Mouse (Mus musculus): ENCODE results near the gene Ebf3. TPM values are rescaled to one million over a fixed set of nuclear protein-coding genes. Genes with fewer than 3 reads are reported as not detected.

Ebf3 gene
- total RNA-seq, 2 experiments from 2014 or later: 0.08 TPM; not detected in 1

DNA sequence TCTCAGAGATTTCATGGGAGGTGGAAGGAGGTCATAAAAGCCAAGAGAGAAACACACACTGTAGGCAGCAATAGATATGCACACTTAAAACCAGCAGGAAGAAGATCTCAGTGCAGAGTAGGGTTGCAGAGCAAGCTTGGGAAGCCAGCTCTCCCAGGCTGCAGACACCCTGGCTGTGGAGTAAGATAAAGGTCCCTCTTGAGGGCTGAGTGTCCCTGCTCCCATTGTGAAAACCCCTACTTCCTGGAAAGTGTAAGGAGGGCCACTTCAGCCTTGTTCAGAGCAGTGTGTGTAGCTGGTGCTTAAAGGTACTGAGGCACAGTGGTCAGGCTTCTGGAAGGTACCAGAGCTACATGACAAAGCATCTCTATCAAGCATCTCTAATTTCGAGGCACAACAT is 100.8 kb downstream of the Ebf3 start:
- no peak for ATAC-seq (replicated peaks; ENCODE audit: low FRiP score, poor library complexity, severe bottlenecking)

DNA sequence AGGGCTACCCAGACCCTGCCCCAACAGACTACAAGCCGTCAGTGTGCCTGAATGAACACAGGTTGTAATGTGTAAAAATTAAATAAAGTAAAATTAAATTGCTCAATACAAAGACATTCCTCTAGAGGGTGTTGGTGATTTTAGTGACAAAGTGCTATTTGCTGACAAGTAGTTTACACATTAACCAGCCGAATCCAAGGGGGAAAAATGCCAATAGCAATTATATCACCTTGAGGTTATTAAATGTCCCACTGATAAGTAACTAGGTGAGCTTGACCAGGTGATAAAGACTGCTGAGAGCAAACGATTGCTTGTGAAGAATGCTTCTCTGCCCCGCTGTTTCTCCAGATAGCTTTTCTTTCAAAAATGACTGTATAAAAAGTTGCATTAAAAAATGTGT is 102.9 kb downstream of the Ebf3 start:
- no peak for ATAC-seq (replicated peaks; ENCODE audit: low FRiP score, poor library complexity, severe bottlenecking)

DNA sequence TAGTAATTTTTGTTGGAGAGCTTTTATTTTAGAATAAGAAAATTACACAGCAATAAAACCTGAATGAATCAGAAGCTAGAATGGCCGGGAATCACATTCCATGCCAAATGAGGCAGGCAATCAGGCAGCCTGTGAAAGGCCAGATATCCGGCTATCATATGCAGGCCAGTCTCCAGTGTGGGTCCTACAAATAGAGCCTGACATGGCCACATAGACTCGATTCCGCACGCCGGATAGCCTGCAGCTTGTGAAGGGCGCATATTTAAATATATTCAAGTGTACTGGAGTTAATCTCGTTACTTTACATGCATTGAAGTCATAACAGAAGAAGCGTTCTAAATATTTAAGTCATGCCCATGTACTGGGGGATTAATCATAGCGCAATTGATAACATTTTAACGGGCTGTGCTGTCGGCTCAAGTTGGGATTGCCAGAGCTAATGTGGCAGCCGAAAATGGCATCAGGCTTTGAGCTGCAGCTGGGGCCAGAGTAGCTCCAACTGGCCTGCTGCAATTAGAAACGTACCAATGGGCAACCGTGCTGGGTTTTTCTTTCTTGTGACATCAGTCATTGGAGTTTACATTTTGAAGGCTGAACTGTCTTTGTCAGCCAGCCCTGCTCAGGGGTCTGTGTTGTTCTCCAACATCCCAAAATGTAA is 104.4 kb downstream of the Ebf3 start:
- ATAC-seq (replicated peaks; ENCODE audit: low FRiP score, poor library complexity, severe bottlenecking): no peak

DNA sequence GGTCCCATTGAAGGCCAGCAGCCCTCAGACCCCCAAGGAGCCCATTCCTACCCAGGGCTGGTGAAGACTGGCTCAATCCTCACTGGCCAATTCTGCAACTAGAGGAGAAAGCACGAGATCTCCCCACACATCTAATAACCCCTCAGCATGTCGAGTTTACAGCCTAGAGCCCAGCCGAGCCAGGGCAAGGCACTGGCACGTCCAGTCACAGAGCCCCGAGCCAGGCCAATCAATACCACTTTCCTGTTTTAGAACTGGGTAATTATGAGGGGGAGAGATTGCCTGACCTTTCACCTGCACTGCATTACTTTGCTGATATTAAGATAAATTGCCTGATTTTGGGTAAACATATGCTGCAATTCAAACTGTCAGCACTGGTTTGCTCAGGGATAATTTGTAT is 105.7 kb downstream of the Ebf3 start:
- ATAC-seq (replicated peaks; ENCODE audit: low FRiP score, poor library complexity, severe bottlenecking): no peak

DNA sequence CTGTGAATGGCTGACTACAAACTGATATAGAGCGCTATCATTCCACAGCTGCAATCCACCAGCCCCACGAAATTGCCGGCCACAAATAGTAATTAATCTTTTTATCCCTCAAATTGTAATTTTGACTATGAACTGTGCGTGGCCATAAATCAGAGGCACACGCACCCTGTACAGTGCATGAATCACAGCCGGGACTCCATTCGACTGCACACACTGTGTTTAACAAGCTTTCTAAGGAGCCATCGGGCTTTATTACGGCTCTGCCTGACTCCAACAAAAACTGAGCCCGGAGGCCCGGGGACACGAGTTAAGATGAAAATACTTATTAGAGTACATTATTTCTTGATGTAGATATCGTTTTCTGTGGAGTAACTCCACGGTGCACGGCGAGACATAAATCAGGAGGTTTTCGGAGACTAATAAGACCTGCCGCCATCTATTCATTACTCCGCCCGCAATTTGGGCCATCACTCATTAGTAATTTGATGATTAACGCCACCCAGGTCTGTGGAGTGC is 107.4 kb downstream of the Ebf3 start:
- no peak for ATAC-seq (replicated peaks; ENCODE audit: low FRiP score, poor library complexity, severe bottlenecking)

DNA sequence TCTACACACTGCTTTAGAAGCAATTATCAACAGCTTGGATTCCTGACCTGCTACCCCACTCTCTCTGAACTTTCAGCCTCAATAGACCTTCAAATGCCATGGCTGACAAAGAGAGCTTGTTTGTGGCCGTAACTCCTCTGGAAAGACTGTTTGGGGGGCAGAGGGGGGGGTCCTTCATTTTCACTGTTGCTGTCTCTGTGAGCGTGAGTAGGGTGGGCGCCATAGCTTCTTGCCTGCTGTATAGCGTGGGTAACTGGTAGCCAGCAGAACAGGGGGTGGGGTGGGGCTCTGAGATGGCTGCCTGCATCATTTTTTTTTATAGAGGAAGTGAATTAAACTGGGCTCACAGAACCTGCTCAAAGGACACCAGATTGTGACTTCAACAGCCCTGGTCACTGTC is 114.7 kb downstream of the Ebf3 start:
- no peak for ATAC-seq (replicated peaks; ENCODE audit: low FRiP score, poor library complexity, severe bottlenecking)

DNA sequence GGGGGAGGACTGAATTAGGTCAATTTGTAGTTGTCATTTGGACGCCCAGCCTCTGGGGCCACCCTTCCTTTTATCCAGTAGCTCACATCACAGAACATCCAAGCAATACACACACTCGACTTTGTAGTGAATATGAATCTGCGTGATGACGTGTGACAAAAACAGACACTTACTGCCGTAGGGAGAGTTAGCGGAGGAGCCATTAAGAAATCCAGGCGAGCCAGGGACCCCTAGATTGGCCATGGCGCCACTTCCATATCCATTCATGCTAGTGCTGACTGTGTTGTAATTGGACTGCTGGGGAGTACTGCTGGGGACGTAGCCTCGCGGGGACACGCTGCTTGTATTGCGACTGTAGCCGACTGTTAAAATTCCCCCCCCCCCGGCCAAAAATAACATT is 115.3 kb downstream of the Ebf3 start:
- no peak for ATAC-seq (replicated peaks; ENCODE audit: low FRiP score, poor library complexity, severe bottlenecking)

DNA sequence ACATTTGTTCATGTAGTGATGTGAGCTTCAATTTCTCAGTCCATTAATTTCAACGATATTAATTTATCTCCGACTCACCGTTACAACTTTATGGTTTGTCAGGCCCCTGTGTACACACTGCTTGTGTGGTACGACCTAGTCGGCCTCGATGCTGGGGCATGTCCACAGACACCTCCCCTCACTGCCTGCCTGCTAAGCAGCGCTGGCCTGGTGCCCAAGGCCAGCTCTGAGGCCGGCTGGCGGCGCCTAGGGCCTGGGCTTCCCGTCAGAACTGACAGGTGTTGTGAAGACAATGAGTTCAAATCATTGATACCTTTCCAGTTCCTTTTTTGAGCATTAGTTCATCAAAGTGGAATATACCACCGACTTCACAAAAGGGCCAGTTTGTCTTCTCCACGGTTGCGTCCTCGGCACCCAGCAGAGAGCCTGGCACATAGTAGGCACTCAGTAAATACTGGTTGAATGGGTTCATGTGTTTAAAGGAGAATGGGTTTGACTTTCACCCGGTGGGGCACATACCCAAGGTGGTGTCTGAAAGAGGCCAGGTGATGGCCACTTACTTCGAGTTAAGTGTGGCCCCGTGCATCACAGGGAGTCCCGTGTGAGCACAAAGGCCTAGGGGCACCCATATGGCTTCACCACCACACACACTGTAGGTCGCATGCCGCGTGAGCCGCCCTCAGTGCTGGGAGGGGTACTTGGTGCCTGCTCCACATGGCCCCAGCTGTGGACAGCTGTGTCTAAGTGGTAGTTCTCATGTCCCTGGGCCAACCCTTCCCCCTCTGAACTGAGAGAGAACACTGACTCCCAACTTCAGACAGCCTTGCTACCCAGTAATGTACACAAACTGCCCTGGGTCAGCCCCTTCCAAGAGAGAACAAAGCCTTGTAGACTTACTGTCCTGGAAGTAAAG is 116.9 kb downstream of the Ebf3 start:
- no peak for ATAC-seq (replicated peaks; ENCODE audit: low FRiP score, poor library complexity, severe bottlenecking)

DNA sequence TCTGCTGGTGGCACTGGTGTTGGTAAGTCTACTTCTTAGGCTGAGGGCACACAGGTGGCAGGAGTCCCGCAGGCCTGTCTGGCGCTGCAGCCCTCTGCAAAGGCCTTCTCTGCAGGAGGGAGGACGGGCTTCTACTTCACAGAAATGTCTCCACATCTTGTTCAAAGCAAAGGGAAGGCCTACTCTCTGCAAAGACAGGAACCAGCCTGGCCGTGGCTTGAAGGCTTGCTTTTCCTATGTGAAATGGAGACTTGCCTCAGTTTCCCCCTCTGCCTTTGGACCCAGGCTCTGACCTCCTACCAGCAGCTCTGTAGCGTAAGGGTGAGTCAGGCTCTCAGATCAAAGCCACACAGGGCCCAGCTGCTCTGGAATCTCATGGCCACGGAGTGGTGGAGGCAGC is 117.7 kb downstream of the Ebf3 start:
- no peak for ATAC-seq (replicated peaks; ENCODE audit: low FRiP score, poor library complexity, severe bottlenecking)

DNA sequence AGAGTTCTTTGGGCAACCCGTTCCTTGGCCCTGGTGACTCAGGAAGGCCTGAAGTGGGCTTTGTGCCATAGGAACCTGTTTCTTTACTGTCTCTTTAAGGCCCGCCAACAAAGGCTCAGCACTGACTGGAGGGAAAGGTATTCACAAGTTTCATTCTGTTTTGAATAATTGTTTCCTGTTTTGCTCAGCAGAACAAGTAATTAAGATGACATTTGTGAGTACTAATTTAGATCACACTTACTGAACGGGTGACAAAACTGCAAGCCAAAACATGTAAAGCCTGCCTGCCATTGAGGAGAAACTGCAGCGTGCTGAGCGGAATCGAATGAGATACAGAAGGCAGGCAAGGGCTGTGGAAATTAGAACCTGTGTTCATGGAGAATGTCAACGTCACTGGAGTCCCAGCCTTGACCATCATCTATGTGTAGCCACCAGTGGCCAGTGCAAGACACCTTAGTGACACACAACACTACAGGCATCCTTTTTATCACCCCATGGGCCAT is 121.4 kb downstream of the Ebf3 start:
- ATAC-seq (replicated peaks; ENCODE audit: low FRiP score, poor library complexity, severe bottlenecking): no peak

DNA sequence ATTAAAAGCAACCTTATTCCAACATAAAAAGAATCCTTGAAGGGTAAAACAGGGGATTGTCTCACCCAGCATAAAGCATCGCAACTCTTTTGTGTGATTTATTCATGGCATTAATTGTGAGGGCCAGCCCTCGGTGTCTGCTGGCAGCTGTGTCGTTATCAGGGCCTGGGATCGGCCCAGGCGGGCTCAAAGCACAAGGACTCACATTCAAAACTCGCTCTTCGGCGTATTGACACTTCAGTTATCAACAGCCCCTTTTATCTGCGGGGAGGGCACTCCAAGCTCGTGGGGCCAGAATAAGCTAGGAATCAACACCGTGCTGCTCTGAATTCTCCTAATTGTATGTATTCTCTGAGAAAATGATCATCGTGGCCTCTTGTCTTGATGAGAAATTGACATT is 122.4 kb downstream of the Ebf3 start:
- no peak for ATAC-seq (replicated peaks; ENCODE audit: low FRiP score, poor library complexity, severe bottlenecking)

DNA sequence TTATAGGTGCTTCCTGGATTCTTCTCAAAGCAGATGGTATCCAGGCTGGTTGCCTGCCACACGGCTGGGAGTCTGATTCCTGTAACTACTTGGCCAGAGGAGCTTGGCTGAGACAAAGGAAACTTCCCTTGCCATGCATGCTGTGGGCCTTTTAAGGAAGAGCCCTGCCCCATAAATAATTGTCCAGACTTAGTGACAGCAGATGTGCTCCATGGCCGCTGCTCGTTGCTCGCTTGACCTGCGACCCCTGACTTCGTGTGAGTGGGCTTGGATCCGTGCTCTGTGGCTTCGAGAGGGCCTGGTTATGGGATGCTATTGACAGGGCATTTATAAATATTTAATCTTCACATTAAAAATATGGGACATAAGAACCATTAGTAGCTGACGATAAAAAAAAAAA is 142.0 kb downstream of the Ebf3 start:
- ATAC-seq (replicated peaks; ENCODE audit: low FRiP score, poor library complexity, severe bottlenecking): no peak

DNA sequence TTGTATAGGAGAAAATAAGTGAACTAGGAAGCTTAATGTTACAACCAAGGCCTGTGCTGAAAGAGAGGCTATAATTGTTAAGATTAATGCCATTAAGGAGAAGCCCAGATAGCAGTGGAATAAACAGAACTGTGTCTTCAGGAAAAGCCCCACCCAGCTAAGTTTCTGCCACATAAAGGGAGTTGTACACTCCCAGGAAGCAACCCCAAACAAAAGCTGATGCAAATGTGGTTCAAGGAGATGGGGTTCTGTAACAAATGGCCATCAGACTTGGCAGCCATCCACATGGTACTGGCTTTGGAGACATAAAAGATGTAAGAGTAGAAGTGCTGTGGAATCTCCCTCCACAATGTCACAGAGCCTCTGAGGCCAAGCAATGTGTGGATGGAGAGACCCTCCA is 155.2 kb downstream of the Ebf3 start:
- no peak for ATAC-seq (replicated peaks; ENCODE audit: low FRiP score, poor library complexity, severe bottlenecking)

DNA sequence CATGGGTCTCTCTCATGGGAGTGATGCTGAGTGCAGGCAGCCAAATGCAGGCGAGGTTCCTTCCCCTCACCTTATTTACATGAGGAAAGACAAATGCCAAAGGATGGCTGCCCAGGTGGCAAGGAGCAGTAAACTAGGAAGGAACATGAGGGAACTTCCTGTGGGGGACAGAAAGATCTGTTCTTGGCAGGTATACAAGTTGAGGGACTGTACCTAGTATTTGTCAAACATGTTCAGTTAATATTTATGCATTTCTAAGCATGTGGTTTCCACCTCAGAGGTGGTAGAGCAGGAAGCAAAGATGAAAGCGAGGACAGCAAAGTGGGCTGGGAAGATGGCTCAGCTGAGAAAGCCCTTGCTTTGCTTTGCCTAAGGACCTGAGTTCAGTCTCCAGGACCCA is 159.6 kb downstream of the Ebf3 start:
- ATAC-seq (replicated peaks; ENCODE audit: low FRiP score, poor library complexity, severe bottlenecking): no peak

DNA sequence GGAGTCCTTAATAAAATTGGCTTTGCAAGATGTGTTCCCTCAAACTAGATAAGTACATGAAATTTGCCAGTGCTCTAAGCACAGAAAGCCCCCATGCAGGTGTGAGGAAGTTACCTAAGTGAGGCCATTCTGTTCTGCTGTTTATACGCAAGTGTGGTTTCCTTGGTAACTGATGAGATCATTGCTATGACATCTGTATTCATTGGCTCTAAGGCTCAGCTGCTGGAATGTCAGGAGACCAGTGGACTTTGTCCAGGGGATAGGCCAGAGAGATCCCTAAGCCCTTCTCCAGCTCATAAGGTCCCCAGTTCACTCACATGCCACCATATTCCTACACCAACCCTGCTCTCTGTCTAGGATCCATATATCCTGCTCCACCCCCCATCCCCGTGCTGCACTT is 162.4 kb downstream of the Ebf3 start:
- ATAC-seq (replicated peaks; ENCODE audit: low FRiP score, poor library complexity, severe bottlenecking): no peak

DNA sequence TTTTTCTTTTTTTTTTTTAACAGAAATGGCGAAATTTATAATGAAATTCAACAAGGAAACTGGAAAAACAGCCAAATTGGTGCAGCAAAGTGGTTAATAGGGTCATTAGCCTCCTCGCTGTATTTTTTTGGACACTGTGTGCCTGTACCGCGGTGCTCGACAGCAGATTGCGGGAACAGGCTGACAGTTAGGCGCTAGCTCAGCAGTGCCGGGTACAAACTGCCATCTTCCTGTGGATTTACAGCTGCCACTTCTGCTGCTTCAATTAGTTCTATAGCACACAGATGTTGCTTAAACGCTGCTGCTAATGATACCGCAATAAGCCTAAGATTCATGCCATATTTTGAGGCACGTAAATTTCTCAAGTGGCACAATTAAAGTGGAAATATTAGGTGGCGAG is 167.1 kb downstream of the Ebf3 start:
- no peak for ATAC-seq (replicated peaks; ENCODE audit: low FRiP score, poor library complexity, severe bottlenecking)

Other genes with a start within 250 kb of the Ebf3 start
- gene 9430038I01Rik, start 96.3 kb upstream of the Ebf3 start, total RNA-seq (2015; ENCODE audit: low replicate concordance): 6.3 and 6.8 TPM in 2 replicates
- 0.23 and 3.2 TPM in 2 replicates for gene 9430038I01Rik, start 96.3 kb upstream of the Ebf3 start, total RNA-seq (2017; ENCODE audit: low replicate concordance)
- 11.9 and 21.4 TPM in 2 replicates for gene Glrx3, start 123.2 kb upstream of the Ebf3 start, total RNA-seq (2015; ENCODE audit: low replicate concordance)
- gene Glrx3, start 123.2 kb upstream of the Ebf3 start, total RNA-seq (2017; ENCODE audit: low replicate concordance): 19.8 and 20.6 TPM in 2 replicates